Mouse (Mus musculus) cortical plate, adult 2 months (tissue): Measurements from ENCODE around the gene Wdr63.

ENCODE experiments used
- CTCF ChIP-seq: fragments of 200-500 bp; IDR thresholded peaks from 2 replicates; pipeline ENCODE4 v1.5.1; 2011; ENCODE audit warnings: mild to moderate bottlenecking, control low read depth, low read length; ENCODE audit not compliant: insufficient read depth; ENCODE audit errors: extremely low read depth
- POLR2A ChIP-seq: fragments of 200-500 bp; IDR thresholded peaks from 2 replicates; pipeline ENCODE4 v1.6.1; 2011; ENCODE audit warnings: mild to moderate bottlenecking, low read length, control low read depth; ENCODE audit not compliant: insufficient read depth; ENCODE audit errors: extremely low read depth

DNA sequence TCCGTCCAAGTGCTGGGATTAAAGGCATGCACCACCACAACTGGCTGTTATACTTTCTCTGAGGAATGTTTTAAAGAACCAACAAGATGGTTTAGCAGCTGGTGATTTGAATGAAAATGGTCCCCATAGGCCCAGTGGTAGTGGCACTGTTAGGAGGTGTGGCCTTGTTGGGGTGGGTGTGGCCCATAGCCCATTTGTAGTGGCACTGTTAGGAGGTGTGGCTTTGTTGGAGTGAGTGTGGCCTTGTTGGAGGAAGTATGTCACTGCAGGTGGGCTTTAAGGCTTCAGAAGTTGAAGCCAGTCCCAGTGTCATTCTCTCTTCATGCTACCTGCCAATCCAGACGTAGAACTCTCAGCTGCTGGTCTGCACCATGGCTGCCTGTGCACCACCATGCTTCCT, 79.5 kb downstream of the Wdr63 start:
- TF ChIP-seq CTCF (no peak), POLR2A (no peak)
